Mouse (Mus musculus): ENCODE measurements around the gene Flt3.

DNA sequence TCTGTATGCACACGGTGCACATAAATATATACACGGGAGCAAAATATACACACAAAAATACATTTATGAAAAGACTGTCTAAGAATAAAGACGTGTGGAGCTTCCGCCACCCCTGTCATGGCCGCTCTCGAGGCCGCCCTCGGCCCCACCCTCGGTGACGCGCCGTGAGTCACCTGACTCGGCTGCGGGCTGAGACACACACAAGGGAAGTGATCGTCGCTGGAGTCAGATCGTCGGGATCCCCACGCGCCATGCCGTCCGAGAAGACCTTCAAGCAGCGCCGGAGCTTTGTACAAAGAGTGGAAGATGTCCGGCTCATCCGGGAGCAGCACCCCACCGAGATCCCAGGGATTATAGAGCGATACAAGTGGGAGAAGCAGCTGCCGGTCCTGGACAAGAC, 8.4 kb upstream of the Flt3 start:
- no peak for TF ChIP-seq GATA1 (IDR thresholded peaks at IDR 0.05; ENCODE audit: borderline replicate concordance, low read length)
- TF ChIP-seq FLI1 (IDR thresholded peaks at IDR 0.05; ENCODE audit: low read length): no peak
